Mouse (Mus musculus): ENCODE results near the gene Kdm5c. TPM values are rescaled to one million over a fixed set of nuclear protein-coding genes. Genes with fewer than 3 reads are reported as not detected.
"Not testable (repeated sequence)": the region's sequence is repeated elsewhere in the genome, so short reads cannot be mapped to it uniquely, and the experiment has no call there.

Kdm5c gene
- 10 to 100 TPM; 57.9 to 98.4 (median 77.3) TPM for total RNA-seq (2022)

DNA sequence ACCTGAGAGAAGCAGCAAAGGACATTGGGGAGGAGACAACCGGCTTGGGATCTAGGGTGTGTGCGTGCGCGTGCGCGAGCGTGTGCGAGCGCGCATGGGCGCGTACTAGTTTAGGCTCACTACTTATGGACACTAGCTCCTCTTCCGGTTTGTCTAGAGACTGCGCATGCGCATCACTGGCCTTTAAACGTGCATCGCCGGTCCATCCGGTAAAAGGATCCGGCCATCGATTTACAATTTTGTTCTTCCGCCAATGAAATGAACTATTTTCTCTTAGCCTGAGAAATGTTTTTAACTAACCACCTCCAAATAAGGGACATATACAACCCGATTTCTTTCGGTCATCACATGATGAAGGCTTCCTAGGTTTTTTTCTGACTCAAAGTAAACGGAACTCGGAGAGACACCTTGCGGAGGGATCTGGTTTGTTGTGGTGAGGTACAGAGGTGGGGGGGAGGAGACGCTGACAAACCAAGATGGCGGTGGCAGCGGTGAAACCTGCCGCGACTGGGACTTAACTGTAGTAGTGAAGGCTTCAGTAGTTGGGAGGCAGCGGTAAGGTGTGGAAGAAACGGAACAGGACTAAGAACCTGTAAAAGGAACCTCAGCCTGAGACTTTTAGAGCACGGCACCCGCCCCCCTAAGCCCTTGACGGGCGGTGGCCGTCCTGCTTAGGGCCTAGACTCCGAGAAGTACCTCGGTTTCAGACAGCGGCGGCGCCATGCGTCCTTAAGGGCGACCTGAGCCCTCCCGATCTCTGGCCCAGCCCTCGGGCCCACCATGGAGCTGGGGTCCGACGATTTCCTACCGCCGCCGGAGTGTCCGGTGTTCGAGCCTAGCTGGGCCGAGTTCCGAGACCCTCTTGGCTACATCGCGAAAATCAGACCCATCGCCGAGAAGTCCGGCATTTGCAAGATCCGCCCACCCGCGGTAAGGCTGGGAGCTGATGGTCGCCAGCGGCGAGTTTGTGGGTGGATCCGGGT lies at the start of gene Kdm5c:
TSS of gene Kdm5c (plus strand) at position 240 of the 983 bp plus-strand sequence.
- DNase-seq: peak; percentile 99

DNA sequence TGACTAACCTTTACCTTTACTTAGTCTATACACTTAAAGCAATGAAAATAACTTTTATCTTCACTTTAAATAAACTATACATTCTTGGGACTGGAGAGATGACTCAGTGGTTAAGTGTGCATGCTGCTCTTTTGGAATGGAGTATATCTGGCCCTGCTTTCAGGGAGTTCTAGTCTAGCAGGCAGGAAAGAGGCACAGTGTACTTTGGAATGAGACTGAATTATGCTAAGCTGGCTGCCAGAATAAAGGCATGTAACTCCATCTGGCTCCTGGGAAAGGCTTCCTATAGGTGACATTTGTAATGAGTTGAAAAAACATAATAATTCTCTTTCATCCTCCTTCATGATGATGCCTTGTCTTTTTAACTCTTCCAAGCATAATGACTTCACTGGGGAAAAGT lies 45.7 kb upstream of the Kdm5c start:
- no peak for DNase-seq

DNA sequence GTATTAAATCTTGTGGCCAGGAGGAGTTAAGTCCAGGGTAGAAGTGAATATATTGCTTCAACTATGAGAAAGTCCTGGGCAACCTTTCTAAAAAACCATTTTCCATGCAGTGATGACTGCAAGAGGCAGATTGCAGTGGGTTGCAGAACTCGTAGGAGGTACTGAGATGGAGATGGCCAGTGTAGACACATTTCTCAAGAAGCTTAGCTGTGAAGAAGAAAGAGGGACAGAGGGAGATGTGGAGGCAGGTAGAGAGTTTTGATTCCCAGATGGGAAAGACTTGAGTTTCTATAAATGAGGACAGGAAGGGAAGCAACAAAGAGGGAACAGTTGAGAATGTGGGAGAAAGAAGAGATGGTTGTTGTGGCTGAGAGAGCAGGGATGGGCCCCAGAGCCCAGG lies 41.6 kb upstream of the Kdm5c start:
- DNase-seq: no peak

DNA sequence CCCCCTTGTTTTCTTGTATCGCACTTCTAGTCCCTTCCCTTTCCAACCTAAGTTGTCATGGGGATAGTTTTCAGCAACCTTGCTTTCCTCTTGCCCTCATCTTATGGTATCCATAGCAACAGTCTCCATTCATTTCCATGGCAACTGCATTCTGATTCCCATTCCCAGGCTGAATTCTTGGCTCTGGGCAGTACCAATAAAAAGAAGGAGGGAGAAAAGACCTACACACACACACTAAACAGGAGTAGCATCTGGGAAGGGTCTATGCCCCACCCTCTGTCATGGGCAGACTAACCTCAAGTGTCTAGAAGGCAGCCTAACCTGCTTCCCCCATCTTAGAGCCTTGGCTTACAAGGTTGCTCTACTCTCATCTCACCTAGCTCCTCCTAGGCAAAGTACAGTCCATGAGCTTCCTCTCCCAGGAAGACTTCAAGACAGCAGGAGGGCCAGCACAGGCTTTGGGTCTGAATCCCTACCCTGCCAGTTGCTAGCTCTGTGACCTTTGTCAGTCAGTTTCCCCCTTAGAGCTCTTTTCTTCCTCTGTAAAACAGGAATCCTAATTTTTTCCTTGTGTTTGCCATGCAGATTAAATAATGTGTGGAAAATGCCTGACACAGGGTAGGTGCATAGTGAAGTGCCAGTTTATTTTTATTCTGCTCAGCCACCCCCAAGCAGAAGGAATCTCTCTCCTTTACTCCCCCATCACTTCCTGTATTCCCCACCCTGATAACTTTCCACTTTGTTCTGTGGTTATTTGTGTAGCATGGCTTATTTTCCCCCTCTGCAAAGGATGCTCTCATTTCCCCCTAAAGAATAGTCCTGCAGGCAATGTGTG lies 34.8 kb upstream of the Kdm5c start:
- no peak for DNase-seq

DNA sequence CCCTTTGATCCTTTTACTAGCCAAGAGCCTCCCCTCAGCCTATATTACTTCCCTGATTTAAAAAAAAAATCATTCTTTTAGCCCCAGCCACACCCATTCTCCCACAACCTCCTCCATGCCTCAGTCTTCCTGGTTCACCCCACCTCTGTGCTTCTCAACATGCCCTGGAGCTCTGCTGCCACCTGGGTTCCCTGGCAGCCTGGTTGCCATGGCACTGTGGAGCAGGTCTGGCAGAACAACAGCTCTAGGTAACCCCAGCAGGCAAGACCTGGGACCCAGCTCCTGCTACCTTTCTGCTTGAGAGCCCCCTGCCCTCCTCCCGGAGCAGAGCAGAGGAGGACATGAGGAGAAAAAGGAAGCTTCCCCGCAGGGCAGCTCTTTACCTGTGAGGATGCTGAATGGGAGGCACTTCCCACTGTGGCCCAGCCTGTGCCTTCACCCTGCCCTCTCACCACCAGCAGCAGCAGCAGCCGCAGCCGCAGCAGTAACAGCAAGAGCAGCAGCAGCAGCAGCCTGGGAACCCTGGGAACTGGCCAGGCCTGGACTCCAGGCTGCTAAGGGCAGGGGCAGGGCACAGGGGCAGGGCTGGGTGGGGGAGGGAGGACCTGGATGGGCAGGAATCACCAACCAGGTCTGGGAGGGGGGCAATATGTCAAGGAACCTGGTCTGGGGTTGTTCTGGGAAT lies 30.9 kb upstream of the Kdm5c start:
- DNase-seq: no peak

DNA sequence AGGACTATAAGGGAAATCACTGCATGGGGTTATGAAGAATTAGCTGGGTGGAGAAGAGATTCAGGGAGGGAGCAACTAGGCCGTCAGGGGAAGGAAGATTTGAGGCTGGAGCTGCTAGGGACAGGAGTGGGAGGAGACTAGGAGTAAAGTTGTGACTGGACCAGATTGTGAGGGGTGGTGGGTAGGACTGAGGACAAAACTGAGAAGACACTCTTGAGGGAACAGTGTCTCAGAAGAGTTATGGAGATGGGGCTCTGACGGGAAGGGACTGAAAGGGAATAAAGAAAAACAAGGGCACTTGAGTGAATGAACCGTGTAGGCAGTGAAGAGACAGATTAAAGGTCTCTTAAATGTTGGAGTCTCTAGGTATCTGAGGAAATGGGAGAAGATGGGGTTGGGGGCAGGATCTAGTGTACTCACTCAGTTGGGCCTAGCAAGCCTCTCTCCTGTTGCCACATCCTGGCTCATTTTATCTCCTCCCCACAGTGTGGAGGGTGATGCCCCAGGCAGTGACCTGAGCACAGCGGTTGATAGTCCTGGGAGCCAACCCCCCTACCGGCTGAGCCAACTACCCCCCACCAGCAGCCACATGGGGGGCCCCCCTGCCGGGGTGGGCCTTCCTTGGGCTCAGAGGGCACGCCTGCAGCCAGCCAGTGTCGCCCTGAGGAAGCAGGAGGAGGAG lies 30.3 kb upstream of the Kdm5c start:
- no peak for DNase-seq

DNA sequence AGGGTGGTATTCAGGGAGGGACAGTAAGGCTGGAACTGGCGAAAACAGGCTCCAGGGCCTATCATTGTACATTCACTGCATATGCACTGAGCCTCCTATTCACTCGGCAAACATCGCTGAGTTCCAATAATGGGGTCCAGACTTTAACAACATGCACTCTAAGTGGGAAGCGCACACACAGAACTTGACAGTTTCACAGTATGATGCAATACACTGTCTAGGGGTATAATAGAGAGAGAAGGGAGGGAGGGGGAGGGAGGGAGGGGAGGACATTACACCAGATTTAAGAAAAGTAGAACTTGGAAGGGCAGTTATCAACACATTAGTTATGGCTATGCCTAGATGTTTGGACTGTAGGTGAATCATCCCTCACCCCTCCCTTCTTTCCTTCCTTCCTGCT lies 29.6 kb upstream of the Kdm5c start:
- no peak for DNase-seq

DNA sequence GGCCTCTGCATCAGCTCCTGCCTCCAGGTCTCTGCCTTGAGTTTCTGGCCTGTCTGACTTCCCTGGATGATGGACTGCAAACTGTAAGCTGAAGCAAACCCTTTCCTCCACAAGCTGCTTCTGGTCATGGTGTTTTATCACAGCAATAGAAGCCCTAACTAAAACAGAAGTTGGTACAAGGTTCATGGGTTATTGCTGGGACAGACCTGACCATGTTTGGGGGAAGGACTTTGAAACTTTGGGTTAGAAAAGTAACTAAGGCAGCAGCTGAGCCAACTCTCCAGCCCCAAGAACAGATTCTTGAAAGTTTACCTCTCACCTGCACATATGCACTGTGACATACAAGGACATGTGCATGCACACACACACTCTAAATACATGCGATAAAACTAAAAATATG lies 27.3 kb upstream of the Kdm5c start:
- DNase-seq: no peak

DNA sequence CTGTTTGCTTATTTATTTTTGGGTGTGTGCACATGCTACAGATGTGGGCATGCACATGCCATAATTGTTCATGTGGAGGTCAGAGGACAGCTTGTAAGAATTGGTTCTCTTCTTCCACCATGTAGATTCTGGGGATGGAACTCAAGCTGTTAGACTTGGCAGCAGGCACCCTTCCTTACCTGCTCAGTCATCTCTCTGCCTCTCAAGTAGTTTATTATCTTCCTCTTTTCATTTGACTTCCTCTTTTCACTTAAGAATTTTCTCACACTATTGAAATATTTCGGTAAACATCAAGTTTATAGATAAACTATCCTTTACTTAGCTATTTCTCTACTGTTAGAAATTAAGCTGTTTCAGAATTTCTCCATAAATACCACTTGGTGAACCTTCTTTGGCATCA lies 18.1 kb upstream of the Kdm5c start:
- DNase-seq: no peak

DNA sequence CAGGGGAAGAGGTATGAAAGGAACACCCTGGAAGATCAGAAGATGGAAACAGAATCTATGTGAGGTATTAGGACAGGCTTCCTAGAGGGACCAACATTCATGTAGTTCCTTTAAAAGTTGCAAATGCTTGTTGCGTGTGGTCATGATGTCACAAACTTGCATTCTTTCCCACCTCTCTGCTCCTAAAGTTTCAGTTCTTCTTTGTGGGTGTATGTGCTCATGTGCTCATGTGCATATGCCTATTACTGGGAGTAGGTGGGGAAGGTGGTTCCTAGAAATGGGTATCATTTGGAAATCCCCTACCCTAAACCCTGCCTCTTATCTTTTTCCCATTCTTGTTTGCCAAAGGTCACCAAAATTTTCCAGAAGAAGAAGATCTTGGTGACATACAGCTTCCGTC lies 14.3 kb upstream of the Kdm5c start:
- no peak for DNase-seq

DNA sequence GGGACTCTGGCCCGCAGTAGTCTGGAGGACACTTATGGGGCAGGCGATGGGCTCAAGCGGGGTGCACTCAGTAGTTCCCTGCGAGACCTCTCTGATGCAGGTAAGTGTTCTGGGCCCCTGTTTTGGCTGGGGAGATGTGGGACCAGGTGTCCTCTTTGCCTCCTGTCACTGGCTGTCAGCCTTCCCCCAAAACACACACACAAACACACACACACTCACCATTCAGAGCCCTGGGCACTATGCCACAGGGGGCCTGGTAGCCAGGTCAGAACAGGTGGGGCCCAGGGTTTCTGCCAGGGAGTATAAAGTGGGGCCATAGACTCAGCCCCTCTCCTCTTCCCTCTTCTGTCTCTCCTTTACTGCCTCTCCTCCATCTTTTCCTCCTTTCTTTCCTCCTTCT lies 11.1 kb upstream of the Kdm5c start:
- DNase-seq: no peak

DNA sequence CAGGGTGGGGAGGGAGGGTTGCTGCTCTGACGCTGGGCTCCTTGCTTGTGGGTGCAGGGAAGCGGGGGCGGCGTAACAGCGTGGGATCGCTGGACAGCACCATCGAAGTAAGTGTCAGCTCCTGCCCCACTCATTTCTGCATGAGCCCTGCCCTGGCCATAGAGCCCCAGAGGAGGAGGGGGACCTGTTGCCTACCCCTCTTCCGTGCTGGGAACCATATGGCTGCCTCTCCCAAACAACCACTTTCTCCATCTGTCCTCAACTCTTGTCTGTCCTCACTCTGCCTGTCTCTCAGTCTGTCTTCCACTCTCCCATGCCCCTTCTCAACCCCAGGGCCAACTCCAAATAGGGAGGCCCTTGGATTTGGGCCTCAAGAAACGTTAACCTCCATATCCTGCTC lies 10.6 kb upstream of the Kdm5c start:
- no peak for DNase-seq

DNA sequence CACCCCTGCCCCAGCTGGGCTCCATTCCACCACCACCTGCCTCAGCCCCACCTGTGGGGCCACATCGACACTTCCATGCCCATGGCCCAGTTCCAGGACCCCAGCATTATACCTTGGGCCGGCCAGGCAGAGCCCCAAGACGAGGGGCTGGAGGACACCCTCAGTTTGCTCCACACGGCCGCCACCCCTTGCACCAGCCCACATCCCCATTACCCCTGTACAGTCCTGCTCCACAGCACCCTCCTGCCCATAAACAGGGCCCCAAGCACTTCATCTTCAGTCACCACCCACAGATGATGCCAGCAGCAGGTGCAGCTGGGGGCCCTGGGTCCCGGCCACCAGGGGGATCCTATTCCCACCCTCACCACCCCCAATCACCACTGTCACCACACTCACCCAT lies 9.5 kb upstream of the Kdm5c start:
- no peak for DNase-seq

DNA sequence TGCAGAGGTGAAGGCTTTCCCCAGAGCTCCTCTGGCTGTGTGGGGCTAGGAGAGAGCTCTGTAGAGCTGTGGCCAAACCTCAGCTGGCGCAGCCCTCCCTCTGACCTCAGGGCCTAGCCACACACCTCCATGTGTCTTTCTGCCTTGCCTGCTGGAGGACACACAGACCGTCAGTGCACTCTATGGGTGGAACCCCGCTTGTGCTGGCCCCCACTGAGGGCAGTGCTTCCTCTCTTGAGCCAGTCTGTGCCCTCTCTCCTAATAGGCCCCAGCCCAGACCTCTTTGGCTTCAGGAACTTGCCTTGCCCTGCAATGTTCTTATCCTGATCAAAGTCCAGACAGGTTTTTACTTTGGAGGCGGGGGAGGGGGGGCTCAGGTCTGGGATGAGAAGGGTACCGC lies 8.5 kb upstream of the Kdm5c start:
- DNase-seq: no peak

DNA sequence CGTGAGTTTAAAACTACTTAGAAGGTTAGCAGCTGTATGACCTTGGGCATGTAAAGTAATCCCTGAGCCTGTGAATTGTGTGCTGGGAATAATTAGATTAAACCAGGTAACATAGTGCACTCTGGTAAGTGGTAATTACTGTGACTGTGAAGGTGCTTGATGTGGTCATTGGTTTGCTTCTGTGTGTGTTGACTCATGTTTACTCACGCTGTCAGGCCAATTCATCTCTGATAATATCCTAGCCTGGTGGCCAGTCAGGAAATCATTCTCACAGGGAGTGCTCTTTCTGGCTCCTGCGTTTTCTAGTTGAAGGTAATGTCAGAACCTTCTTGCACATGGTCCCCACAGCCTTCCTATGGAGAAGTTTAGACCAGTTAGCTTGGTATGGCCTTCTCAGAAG lies 1.3 kb downstream of the Kdm5c start:
- DNase-seq: peak; percentile 20

DNA sequence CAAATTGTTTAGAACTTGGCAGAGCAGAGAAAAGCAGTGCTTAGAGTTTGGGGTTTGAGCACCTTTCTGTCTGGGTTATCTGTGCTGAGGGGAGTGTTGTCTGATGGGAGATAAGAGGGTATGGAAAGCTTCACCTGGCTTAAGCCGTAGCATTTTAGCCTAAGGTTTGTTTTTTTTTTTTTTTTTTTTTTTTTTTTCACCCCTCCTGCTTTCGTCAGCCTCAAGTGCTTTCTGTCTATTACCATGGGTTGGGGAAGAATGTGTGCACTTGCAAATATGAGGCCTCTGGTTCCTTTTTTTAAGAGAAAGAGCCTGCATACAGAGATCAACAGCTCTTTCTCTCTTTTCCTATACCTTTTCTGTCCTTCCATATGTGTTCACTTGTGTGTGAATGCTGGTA lies 2.9 kb downstream of the Kdm5c start:
- no peak for DNase-seq

DNA sequence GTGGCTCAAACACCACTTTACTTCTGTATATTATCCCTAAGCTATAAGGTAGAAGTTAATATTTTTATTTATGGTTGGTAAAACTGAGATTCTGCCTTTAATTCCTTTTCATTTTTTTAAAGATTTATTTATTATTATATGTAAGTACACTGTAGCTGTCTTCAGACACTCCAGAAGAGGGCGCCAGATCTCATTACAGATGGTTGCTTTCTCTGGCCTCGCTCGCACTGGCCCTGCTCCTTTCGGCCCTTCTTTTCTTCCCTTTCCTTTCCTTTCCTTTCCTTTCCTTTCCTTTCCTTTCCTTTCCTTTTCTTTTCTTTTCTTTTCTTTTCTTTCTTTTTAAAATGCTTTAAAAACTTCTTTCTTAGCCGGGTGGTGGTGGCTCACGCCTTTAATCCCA lies 10.3 kb downstream of the Kdm5c start:
- DNase-seq: not testable (repeated sequence)

DNA sequence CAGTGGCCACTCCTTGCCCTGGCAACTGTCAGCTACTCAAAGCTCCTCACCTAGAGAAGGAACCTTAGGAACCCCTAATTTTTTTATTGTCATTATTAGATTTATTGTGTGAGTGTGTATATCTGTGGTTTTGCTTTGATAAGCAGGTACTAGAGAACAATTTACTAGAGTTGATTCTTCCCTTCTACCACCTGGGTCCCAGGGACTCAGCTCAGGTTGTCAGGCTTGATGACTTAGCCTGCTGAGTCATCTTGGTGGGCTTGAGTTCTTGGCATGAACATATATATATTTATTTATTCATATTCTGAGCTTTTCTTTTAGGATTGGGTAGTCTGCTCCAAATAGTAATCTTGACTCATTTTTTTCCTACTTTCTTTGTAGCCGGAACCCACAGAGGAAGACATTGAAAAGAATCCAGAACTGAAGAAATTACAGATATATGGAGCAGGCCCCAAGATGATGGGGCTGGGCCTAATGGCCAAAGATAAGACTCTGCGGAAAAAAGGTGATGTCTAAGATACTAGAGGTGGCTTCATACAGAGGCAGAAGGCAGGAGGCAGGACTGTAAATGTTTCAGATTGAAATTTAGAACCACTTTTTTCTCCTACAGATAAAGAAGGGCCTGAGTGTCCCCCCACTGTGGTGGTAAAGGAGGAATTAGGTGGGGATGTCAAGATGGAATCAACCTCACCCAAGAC lies 11.8 kb downstream of the Kdm5c start:
- no peak for DNase-seq

DNA sequence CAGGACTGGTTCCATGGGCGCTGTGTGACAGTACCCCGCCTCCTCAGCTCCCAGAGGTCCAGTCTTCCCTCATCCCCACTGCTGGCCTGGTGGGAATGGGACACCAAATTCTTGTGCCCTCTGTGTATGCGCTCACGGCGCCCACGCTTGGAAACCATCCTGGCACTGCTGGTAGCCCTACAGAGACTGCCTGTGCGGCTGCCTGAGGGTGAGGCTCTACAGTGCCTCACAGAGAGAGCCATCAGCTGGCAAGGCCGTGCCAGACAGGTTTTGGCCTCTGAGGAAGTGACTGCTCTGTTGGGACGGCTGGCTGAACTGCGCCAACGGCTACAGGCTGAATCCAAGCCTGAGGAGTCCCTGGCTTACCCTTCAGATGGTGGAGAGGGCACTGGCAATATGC lies 38.4 kb downstream of the Kdm5c start:
- no peak for DNase-seq

DNA sequence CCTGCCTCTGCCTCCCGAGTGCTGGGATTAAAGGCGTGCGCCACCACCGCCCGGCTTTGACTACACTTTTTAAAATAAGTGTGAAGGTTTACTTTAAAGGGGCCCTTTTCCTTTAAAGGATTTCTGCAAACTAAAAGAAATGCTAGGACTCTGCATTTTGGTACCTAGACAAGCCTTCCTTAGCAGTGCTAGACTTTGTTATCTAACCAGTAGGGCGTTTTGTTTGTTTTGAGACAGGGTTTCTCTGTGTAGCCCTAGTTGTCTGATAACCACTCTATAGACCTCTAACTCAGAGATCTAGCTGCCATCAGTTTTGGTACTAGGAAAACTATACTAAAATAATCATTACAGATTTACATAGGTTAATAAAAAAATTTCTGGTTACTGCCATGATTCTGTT lies 46.6 kb downstream of the Kdm5c start:
- DNase-seq: no peak

DNA sequence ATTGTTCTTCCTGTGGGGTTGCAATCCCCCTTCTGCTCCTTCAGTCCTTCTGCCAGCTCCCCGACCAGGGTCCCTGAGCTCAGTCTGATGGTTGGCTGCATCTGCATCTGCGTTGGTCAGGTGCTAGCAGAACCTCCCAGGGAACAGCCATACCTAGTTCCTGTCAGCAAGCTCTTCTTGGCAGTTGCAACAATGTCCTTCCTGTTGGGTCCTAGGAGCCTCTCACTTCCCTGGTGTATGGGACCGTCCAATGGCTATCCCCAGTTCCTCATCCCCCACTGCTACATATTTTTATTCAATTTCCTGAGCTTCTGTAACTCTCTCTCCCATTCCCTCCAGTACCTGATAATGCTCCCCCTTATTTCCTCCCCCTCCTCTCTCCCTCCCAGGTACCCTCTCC lies 51.9 kb downstream of the Kdm5c start:
- DNase-seq: no peak

DNA sequence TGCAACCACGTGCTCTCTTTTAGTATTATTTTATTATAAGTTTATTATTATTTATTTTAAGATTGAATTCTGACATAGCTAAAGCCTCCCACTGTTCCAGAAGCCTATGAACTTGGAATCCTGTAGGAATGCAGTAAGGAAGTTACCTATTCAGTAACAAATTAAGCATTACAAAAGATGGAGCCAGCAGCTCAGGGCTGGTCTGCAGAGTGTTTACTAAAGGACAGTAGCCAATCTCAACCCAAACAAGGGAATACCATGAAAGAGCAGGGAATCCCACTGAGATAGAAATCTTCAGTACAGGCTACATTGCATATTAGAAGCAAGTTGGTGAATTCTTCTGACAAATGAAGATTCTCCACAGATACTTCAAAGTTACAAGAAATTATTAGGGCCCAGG lies 54.2 kb downstream of the Kdm5c start:
- not testable (repeated sequence) for DNase-seq

All from adrenal gland, adult 8-10 months (tissue).